Mouse (Mus musculus): ENCODE measurements around the gene Magi1.

GRCm38 (mm10) chr6:93877337-93877736 lies 406.4 kb downstream of the Magi1 start:
- TF ChIP-seq CTCF (IDR thresholded peaks at IDR 0.05; ENCODE audit: low read depth, low read length) (no peak), POLR2A (IDR thresholded peaks at IDR 0.05; ENCODE audit: extremely low read depth, insufficient read depth, low read length) (no peak)
